Mouse (Mus musculus) neural tube, embryonic 11.5 days (tissue): ENCODE data around the gene Iqsec1. TPM values are rescaled to one million over a fixed set of nuclear protein-coding genes. Genes with fewer than 3 reads are reported as not detected.
A peak's percentile ranks its signal among the peaks of the same experiment; 100 is the strongest.

Experiments
- ATAC-seq: fragments of 200-750 bp; cut with Nextera tagmentation; 2 replicates; pipeline ENCODE4 v1.8.0; 2017; ENCODE audit warnings: moderate number of reproducible peaks, mild to moderate bottlenecking, moderate TSS enrichment, moderate library complexity; ENCODE audit not compliant: insufficient read depth, low FRiP score, low TSS enrichment
- DNase-seq: peaks from one replicate; pipeline ENCODE4 v3.0.0-alpha.2; 2015; ENCODE audit warnings: low spot score
- H3K27ac ChIP-seq: fragments of 300-500 bp; sonication (generic); 2 replicates; pipeline ENCODE4 v1.5.1; 2014; ENCODE audit warnings: low read depth, mild to moderate bottlenecking, low read length
- H3K27me3 ChIP-seq: fragments of 300-500 bp; sonication (generic); 2 replicates; pipeline ENCODE4 v1.6.1; 2014; ENCODE audit warnings: mild to moderate bottlenecking, low read length, mixed read lengths; ENCODE audit not compliant: control insufficient read depth, insufficient read depth
- H3K36me3 ChIP-seq: fragments of 300-500 bp; sonication (generic); 2 replicates; pipeline ENCODE4 v1.6.1; 2014; ENCODE audit warnings: mild to moderate bottlenecking, low read length, moderate library complexity, mixed read lengths; ENCODE audit not compliant: control insufficient read depth, insufficient read depth
- H3K4me1 ChIP-seq: fragments of 300-500 bp; sonication (generic); 2 replicates; pipeline ENCODE4 v1.6.1; 2014; ENCODE audit warnings: low read length, mixed read lengths; ENCODE audit not compliant: control insufficient read depth, insufficient read depth
- H3K4me2 ChIP-seq: fragments of 300-500 bp; sonication (generic); 2 replicates; pipeline ENCODE4 v1.6.1; 2014; ENCODE audit warnings: low read depth, mild to moderate bottlenecking, moderate library complexity
- H3K4me3 ChIP-seq: fragments of 300-500 bp; sonication (generic); 2 replicates; pipeline ENCODE4 v1.5.1; 2014; ENCODE audit warnings: low read depth, low read length
- H3K9ac ChIP-seq: fragments of 300-500 bp; sonication (generic); 2 replicates; pipeline ENCODE4 v1.6.1; 2014; ENCODE audit warnings: mild to moderate bottlenecking, low read length
- H3K9me3 ChIP-seq: fragments of 300-500 bp; sonication (generic); 2 replicates; pipeline ENCODE4 v1.6.1; 2016; ENCODE audit warnings: low read length; ENCODE audit not compliant: control insufficient read depth
- WGBS: fragments of 180-500 bp; shearing (Covaris S2); extraction: QIAGEN DNeasy Blood & Tissue Kit; methylation state at CpG from one replicate; pipeline ENCODE4 v1.1.7; 2014; 5-methylcytosine and 5-hydroxymethylcytosine counted together
- polyA plus RNA-seq: library from polyadenylated mRNA; unstranded; fragments of >200 nt; fragmentation: Nextera tagmentation; extraction: Ambion mirVana; gene quantifications from 2 replicates; pipeline ENCODE4 v1.2.1, GENCODE M21; 2014

Iqsec1 gene
- polyA plus RNA-seq, 1 experiment from 2014 or later, result 18.6 TPM

DNA sequence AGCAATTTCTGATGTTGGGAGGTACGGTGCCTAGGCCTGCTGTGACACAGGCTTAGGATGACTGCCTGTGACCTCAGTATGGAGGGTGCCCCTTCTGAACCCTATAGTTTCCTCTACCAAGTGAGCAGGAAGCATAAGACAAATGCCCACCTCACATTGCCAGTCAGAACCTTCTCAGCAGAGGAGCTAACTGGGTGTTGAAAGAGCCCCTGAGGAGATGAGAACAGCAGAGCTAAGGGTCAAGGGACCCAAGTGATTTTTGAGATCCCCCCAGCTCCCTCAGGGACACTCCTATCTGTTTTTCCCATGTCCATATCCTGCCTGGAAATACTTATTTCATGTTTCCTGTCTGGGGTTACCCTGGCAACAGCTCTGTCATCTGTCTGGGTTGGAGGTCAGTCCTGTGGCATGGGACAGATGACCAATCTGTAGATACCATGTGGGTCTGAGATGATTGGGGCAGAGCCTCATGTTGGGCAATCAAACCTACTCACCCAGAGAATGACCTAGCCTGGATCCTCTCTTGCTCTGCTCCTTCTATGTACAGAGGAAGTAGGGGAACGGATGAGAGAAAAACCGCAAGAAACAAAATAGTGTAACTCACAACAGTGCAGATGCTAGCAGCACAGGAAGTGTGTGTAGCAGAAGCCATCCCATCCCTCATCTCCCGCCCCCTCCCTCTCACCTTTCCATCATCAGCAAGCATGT, 248.0 kb downstream of the Iqsec1 start:
- no peak overlapping the region for H3K4me2 ChIP-seq

GRCm38 (mm10) chr6:90737376-90737775, 251.1 kb downstream of the Iqsec1 start:
- peak overlapping the region; percentile 94 for H3K4me2 ChIP-seq
- no peaks in the 10 kb centered on the region for H3K36me3 ChIP-seq
- no peak overlapping the region for H3K9ac ChIP-seq
- no peaks in the 10 kb centered on the region for H3K27me3 ChIP-seq
- 3% methylated on average over 12 of the region's 12 CpGs for WGBS
- H3K4me1 ChIP-seq, result peaks cover 8% of the 10 kb centered on the region
- H3K27ac ChIP-seq, result no peak overlapping the region
- peak; percentile 83 for ATAC-seq
- DNase-seq, result peak; percentile 94
- no peaks in the 10 kb centered on the region for H3K9me3 ChIP-seq
- peak overlapping the region; percentile 73 for H3K4me3 ChIP-seq

More for the DNA sequence above, 248.0 kb downstream of the Iqsec1 start:
- DNase-seq, result no peak
- H3K27ac ChIP-seq, result no peak overlapping the region
- no peak overlapping the region for H3K4me3 ChIP-seq
- WGBS, result 80% methylated on average over 4 of the region's 4 CpGs
- H3K9me3 ChIP-seq, result no peaks in the 10 kb centered on the region
- H3K4me1 ChIP-seq, result peaks cover 8% of the 10 kb centered on the region
- no peaks in the 10 kb centered on the region for H3K27me3 ChIP-seq
- H3K9ac ChIP-seq, result no peak overlapping the region
- no peak for ATAC-seq
- H3K36me3 ChIP-seq, result no peaks in the 10 kb centered on the region

DNA sequence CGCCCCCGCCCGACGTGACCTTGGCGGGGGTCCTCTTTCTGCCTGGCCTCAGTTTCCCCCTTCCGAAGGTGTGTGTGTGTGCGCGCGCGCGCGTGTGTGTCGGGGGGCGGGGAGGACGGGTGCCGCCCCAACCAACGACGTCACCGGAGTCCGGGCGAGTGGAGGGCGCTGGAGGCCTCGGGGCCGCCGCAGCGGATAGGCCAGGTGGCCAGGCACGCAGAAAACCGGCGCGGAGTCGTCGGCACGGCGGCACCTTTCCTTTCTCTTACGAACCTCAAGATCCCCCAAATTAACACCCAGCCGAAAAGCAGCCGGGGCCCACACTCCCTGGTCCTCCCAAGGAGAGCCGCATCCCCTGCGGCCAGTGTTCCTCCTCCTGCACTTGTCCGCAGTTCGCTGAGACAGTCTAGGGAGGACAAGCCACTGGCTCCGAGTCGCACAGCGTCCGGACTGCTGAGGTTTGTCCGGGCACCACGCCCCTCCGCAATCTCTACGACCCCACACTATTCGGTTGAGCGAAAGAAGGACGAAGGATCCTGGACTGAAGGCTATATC, 251.7 kb downstream of the Iqsec1 start:
- Histone ChIP-seq H3K4me1 (peaks cover 8% of the 10 kb centered on the region), H3K4me2 (peak overlapping the region; percentile 94), H3K4me3 (peak overlapping the region; percentile 73), H3K9me3 (no peaks in the 10 kb centered on the region), H3K36me3 (no peaks in the 10 kb centered on the region), H3K9ac (peak overlapping the region; percentile 74), H3K27me3 (no peaks in the 10 kb centered on the region), H3K27ac (no peak overlapping the region)
- DNase-seq (peak; percentile 68), ATAC-seq (peak; percentile 66)
- WGBS, result under 1% methylated on average over 44 of the region's 52 CpGs

DNA sequence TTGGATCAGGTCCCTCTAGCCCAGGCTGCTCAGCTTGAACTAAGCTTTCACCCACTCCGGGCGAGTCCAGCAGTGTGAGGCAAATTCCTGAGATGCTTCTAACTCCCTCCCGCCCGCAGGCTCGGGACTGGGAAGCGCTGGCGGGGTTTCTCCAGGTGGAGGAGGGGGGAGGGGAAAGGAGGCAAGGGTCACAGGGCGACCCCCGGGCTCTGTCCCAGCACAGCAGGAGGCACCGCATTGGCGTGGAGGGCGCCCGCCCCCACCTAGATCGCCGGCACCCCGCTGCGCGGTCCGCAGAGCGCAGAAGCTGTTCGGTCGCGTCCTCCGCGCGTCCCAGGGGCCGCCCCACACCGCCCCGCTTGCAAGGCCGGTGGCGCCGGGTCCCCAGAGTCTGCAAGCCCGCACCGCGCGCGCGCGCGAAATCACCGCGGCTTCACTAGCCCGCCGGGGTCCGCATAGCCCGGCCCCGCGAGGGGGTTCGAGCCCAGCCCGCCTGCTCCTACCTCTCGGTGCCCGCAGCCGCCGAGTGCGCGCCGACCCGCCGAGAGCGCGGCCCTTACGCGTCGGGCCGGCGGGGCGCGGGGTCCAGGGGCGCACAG, 252.3 kb downstream of the Iqsec1 start:
- H3K27me3 ChIP-seq, result no peaks in the 10 kb centered on the region
- H3K9me3 ChIP-seq, result no peaks in the 10 kb centered on the region
- H3K27ac ChIP-seq, result 0 out of 2 replicates have a peak overlapping the region, but pooled peaks have one; percentile 17
- H3K4me2 ChIP-seq, result peak overlapping the region; percentile 94
- peak overlapping the region; percentile 74 for H3K9ac ChIP-seq
- DNase-seq (peak; percentile 52), ATAC-seq (peak; percentile 51; the same call in 1 of the 2 replicates)
- peaks cover 8% of the 10 kb centered on the region for H3K4me1 ChIP-seq
- peak overlapping the region; percentile 73 for H3K4me3 ChIP-seq
- no peaks in the 10 kb centered on the region for H3K36me3 ChIP-seq
- 0% methylated on average over 59 of the region's 69 CpGs for WGBS

DNA sequence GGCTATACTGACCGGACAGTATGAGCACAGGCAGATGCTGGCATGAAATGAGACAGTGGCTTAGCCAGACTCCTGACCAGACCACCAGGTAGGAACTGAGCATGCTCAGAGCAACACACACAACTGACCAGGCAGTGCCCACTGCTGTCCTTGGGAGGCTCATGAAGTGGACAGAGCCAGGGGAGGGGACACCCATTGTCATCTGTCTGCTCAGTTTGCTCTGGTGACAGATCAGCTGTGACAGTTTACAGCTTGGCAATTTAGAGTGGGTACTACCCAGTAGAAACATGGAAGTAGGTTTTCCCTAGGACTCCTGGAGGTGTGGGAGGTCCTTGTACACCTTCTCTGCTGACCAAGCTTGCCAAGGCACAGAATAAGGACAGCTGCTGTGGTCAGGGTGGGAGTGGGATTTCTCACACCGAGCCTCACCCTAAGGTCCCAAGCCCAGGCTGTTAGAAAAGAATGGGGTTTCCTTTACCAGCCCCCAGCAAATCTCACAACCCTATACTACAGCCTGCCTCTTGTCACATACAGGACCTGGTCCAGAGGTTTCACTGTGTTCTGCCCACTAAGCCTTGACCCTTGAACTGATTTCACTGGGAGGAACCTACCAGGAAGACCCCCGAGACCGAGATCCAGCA, 253.0 kb downstream of the Iqsec1 start:
- Histone ChIP-seq H3K4me2 (peak overlapping the region; percentile 94), H3K9me3 (no peaks in the 10 kb centered on the region), H3K36me3 (no peaks in the 10 kb centered on the region), H3K27me3 (no peaks in the 10 kb centered on the region), H3K4me3 (peak overlapping the region; percentile 73), H3K4me1 (peaks cover 10% of the 10 kb centered on the region), H3K27ac (no peak overlapping the region), H3K9ac (peak overlapping the region; percentile 74; the same call in 1 of the 2 replicates)
- 25% methylated on average over 4 of the region's 4 CpGs for WGBS
- ATAC-seq (0 out of 2 replicates have a peak, but pooled peaks have one; percentile 9), DNase-seq (no peak)

DNA sequence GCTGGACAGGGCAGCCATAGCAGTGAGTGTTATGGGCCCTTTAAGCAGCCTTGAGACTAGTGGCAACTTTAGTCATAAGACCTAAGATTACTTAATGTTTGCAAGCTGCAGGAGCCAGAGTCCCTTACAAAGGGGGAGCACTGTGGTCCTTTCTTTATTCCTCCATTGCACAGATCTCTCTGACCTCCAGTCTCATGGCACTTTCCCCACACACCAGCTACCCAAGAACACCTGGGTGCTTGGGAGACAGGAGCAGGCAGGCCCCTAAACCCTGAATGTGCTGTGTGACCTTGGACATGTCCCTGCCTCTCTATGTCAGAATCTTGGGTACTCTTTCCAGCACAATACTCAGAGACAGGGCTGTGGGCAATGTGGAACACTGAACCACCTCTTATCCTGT, 253.7 kb downstream of the Iqsec1 start:
- H3K36me3 ChIP-seq, result no peaks in the 10 kb centered on the region
- H3K9ac ChIP-seq, result no peak overlapping the region
- ATAC-seq (no peak), DNase-seq (no peak)
- H3K9me3 ChIP-seq, result no peaks in the 10 kb centered on the region
- no peak overlapping the region for H3K27ac ChIP-seq
- H3K4me1 ChIP-seq, result peaks cover 14% of the 10 kb centered on the region
- no peak overlapping the region for H3K4me2 ChIP-seq
- H3K27me3 ChIP-seq, result no peaks in the 10 kb centered on the region
- no peak overlapping the region for H3K4me3 ChIP-seq

GRCm38 (mm10) chr6:90731327-90731726, 257.2 kb downstream of the Iqsec1 start:
- 19% methylated on average over 4 of the region's 4 CpGs for WGBS
- DNase-seq, result no peak

GRCm38 (mm10) chr6:90729829-90730228, 258.7 kb downstream of the Iqsec1 start:
- Histone ChIP-seq H3K4me2 (no peak overlapping the region), H3K9me3 (no peaks in the 10 kb centered on the region), H3K36me3 (no peaks in the 10 kb centered on the region), H3K4me3 (no peak overlapping the region), H3K4me1 (peaks cover 23% of the 10 kb centered on the region), H3K9ac (0 out of 2 replicates have a peak overlapping the region, but pooled peaks have one; percentile 23), H3K27me3 (no peaks in the 10 kb centered on the region), H3K27ac (no peak overlapping the region)
- 43% methylated on average over 5 of the region's 5 CpGs for WGBS
- ATAC-seq, result no peak
- no peak for DNase-seq

More at GRCm38 (mm10) chr6:90731327-90731726, 257.2 kb downstream of the Iqsec1 start:
- no peaks in the 10 kb centered on the region for H3K36me3 ChIP-seq
- H3K4me1 ChIP-seq, result peaks cover 19% of the 10 kb centered on the region; the same call in 1 of the 2 replicates
- no peak overlapping the region for H3K4me3 ChIP-seq
- H3K9me3 ChIP-seq, result no peaks in the 10 kb centered on the region
- no peaks in the 10 kb centered on the region for H3K27me3 ChIP-seq
- no peak overlapping the region for H3K4me2 ChIP-seq
- ATAC-seq, result no peak
- H3K9ac ChIP-seq, result no peak overlapping the region
- H3K27ac ChIP-seq, result no peak overlapping the region
